Mouse (Mus musculus) brain, embryonic 18.5 days (tissue): ENCODE results near the gene Zfp426.
A peak's percentile ranks its signal among the peaks of the same experiment; 100 is the strongest.

Source experiments
- DNase-seq: peaks from one replicate; pipeline ENCODE4 v3.0.0-alpha.2; 2012; ENCODE audit warnings: low read depth, low spot score

Zfp426 gene

GRCm38 (mm10) chr9:20492527-20493233 is at the start of gene Zfp426:
Gene Zfp426, minus strand, starts transcription at chr9:20492746.
- peak; percentile 79 for DNase-seq

- no peak for DNase-seq
Observed at GRCm38 (mm10) chr9:20536598-20536997, 44.1 kb upstream of the Zfp426 start.

- DNase-seq, result no peak
Observed at GRCm38 (mm10) chr9:20534326-20534926, 41.9 kb upstream of the Zfp426 start.

- DNase-seq, result peak; percentile 80
Observed at GRCm38 (mm10) chr9:20521306-20521957, 28.9 kb upstream of the Zfp426 start, which contains the start of gene Zfp266. Gene Zfp266, minus strand, starts transcription at chr9:20521417.

GRCm38 (mm10) chr9:20520531-20521210 is 28.1 kb upstream of the Zfp426 start:
- no peak for DNase-seq

- no peak for DNase-seq
Observed at GRCm38 (mm10) chr9:20519949-20520348, 27.4 kb upstream of the Zfp426 start.

- no peak for DNase-seq
Observed at GRCm38 (mm10) chr9:20518708-20519107, 26.2 kb upstream of the Zfp426 start.

- DNase-seq, result no peak
Observed at GRCm38 (mm10) chr9:20517727-20518126, 25.2 kb upstream of the Zfp426 start.

GRCm38 (mm10) chr9:20514016-20514415 is 21.5 kb upstream of the Zfp426 start:
- no peak for DNase-seq

- DNase-seq, result no peak
Observed at GRCm38 (mm10) chr9:20512714-20513113, 20.2 kb upstream of the Zfp426 start.

- DNase-seq, result no peak
Observed at GRCm38 (mm10) chr9:20511645-20512044, 19.1 kb upstream of the Zfp426 start.

GRCm38 (mm10) chr9:20510346-20510745 is 17.8 kb upstream of the Zfp426 start:
- DNase-seq, result no peak

- DNase-seq, result no peak
Observed at GRCm38 (mm10) chr9:20509676-20510075, 17.1 kb upstream of the Zfp426 start.

GRCm38 (mm10) chr9:20504801-20505200 is 12.3 kb upstream of the Zfp426 start:
- DNase-seq, result no peak

- DNase-seq, result no peak
Observed at GRCm38 (mm10) chr9:20493281-20493680, 735 bp upstream of the Zfp426 start.

GRCm38 (mm10) chr9:20491858-20492526 is 554 bp downstream of the Zfp426 start:
- no peak for DNase-seq

GRCm38 (mm10) chr9:20489536-20489935 is 3.0 kb downstream of the Zfp426 start:
- no peak for DNase-seq

- no peak for DNase-seq
Observed at GRCm38 (mm10) chr9:20479396-20479795, 13.2 kb downstream of the Zfp426 start.

GRCm38 (mm10) chr9:20476632-20477031 is 15.9 kb downstream of the Zfp426 start:
- no peak for DNase-seq

- DNase-seq, result peak; percentile 20
Observed at GRCm38 (mm10) chr9:20466761-20467442, 25.6 kb downstream of the Zfp426 start.
